Mouse (Mus musculus): ENCODE results near the gene Fut9. TPM values are rescaled to one million over a fixed set of nuclear protein-coding genes. Genes with fewer than 3 reads are reported as not detected.

Fut9 gene
- polyA plus RNA-seq, 1 experiment from 2014 or later: 2.6 TPM

GRCm38 (mm10) chr4:25741553-25741952, 58.5 kb downstream of the Fut9 start:
- no peaks in the 10 kb centered on the region for H3K4me1 ChIP-seq
- H3K27me3 ChIP-seq (ENCODE audit: low read depth, poor library complexity, severe bottlenecking): no peaks in the 10 kb centered on the region
- H3K27ac ChIP-seq (replicated peaks): no peak overlapping the region
- DNase-seq (ENCODE audit: low spot score): no peak
- 75% methylated on average over 5 of the region's 5 CpGs for WGBS
- H3K9me3 ChIP-seq (replicated peaks): no peaks in the 10 kb centered on the region
- no peaks in the 10 kb centered on the region for H3K36me3 ChIP-seq
- H3K4me3 ChIP-seq: no peak overlapping the region

- no peak overlapping the region for H3K27ac ChIP-seq (replicated peaks)
- no peaks in the 10 kb centered on the region for H3K4me1 ChIP-seq
- WGBS: 90% methylated on average over 4 of the region's 4 CpGs
- no peaks in the 10 kb centered on the region for H3K36me3 ChIP-seq
- no peaks in the 10 kb centered on the region for H3K27me3 ChIP-seq (ENCODE audit: low read depth, poor library complexity, severe bottlenecking)
- DNase-seq (ENCODE audit: low spot score): no peak
- H3K4me3 ChIP-seq: no peak overlapping the region
- H3K9me3 ChIP-seq (replicated peaks): no peaks in the 10 kb centered on the region
Measured at GRCm38 (mm10) chr4:25738782-25739181, 61.3 kb downstream of the Fut9 start.

DNA sequence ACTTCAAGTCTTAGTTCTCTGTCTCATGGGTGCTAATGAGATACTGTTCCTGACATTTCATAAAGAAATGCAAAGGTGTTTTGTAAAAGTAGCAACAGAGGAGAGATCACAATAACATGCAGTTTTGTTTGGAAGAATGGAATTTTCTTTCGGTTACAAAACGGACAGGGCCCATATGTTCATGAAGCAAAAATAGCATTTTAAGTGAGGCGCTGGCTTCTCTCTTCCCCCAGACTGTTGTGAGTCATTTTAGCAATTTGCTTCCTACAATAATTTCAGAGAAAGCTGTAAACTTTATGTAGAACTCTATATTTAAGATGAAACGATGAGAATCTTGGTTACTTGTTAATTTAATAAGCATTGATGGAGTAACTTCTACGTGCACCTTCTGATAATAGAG, 78.5 kb downstream of the Fut9 start:
- Histone ChIP-seq H3K4me3 (no peak overlapping the region), H3K27me3 (ENCODE audit: low read depth, poor library complexity, severe bottlenecking) (no peaks in the 10 kb centered on the region), H3K36me3 (no peaks in the 10 kb centered on the region), H3K9me3 (replicated peaks) (no peaks in the 10 kb centered on the region), H3K27ac (replicated peaks) (no peak overlapping the region), H3K4me1 (no peaks in the 10 kb centered on the region)
- WGBS: 91% methylated on average over 5 of the region's 5 CpGs
- DNase-seq (ENCODE audit: low spot score): no peak

DNA sequence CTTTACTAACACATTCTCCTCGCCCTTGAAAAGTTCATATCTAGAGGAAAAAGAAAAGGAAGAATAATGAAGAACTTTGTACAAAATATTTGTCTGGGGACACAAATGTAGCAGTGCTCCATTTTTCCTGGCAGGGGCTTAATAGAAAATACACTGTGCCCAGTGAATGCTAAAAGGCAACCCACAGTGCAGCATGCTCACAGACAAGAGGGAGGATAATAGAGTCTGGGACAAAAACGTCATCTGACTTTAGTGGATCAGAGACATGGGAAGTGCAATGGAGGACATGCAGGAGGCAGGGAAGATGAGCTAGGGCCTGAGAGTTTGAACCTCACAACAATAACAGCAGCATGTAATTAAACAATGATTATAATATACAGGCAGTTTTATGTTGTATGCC, 86.1 kb downstream of the Fut9 start:
- Histone ChIP-seq H3K4me3 (no peak overlapping the region), H3K9me3 (replicated peaks) (peaks cover 7% of the 10 kb centered on the region; the same call in 1 of the 2 replicates), H3K4me1 (no peaks in the 10 kb centered on the region), H3K27me3 (ENCODE audit: low read depth, poor library complexity, severe bottlenecking) (no peaks in the 10 kb centered on the region), H3K27ac (replicated peaks) (no peak overlapping the region), H3K36me3 (no peaks in the 10 kb centered on the region)
- no peak for DNase-seq (ENCODE audit: low spot score)
- WGBS: 74% methylated on average over 2 of the region's 2 CpGs

GRCm38 (mm10) chr4:25684976-25685375, 115.1 kb downstream of the Fut9 start:
- Histone ChIP-seq H3K4me3 (no peak overlapping the region), H3K9me3 (replicated peaks) (no peaks in the 10 kb centered on the region), H3K27me3 (ENCODE audit: low read depth, poor library complexity, severe bottlenecking) (no peaks in the 10 kb centered on the region), H3K36me3 (no peaks in the 10 kb centered on the region), H3K4me1 (no peaks in the 10 kb centered on the region), H3K27ac (replicated peaks) (no peak overlapping the region)
- DNase-seq (ENCODE audit: low spot score): no peak
- WGBS: 90% methylated on average over 3 of the region's 3 CpGs

DNA sequence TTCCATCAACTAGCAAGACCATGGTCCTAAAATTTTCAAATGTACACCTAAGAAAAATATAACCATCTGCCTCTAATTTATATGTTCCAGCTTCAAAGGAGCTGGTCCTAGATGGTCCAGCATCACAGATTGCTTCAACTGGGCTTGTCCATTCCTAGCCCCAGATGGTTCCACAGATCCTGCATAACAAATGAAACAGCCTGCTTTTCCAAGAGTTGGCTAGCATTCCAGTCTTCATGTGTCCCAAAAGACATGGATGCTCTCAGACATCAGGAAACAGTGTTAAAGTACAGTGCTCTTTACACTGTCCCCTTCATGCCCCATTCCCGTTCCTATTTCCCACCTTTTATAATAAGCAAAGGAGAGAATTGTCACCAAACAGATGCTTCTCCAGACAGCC, 135.8 kb downstream of the Fut9 start:
- Histone ChIP-seq H3K27ac (replicated peaks) (no peak overlapping the region), H3K4me1 (no peaks in the 10 kb centered on the region), H3K36me3 (no peaks in the 10 kb centered on the region), H3K9me3 (replicated peaks) (no peaks in the 10 kb centered on the region), H3K4me3 (no peak overlapping the region), H3K27me3 (ENCODE audit: low read depth, poor library complexity, severe bottlenecking) (no peaks in the 10 kb centered on the region)
- DNase-seq (ENCODE audit: low spot score): no peak
- 78% methylated on average over 1 of the region's 1 CpGs for WGBS

DNA sequence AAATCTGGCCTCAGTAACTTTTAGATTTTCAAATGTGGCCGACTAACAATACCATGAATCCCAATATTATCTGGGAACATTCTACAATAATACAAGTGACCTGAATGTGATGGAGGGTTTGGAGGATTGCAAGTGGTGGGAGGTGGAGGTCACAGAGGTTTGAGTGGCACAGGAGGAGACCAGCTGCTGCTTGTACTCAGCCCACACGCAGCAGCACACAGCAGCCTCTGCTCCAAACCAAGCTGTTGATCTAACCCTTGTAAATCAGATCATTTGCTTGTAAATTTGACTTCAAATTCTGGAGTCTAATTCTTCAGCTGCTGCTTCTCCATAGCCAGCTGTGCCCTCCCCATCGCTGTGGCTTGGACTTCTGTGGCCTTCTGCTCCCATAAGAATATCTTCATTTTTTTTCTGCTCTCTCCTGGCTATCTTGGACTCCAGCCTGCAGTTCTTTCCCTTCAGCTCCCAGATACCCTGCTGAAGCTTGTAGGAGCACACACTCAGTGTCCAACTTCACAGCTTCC, 138.8 kb downstream of the Fut9 start:
- WGBS: 90% methylated on average over 3 of the region's 3 CpGs
- no peaks in the 10 kb centered on the region for H3K36me3 ChIP-seq
- H3K4me3 ChIP-seq: no peak overlapping the region
- no peak for DNase-seq (ENCODE audit: low spot score)
- no peaks in the 10 kb centered on the region for H3K27me3 ChIP-seq (ENCODE audit: low read depth, poor library complexity, severe bottlenecking)
- H3K4me1 ChIP-seq: no peaks in the 10 kb centered on the region
- no peak overlapping the region for H3K27ac ChIP-seq (replicated peaks)
- no peaks in the 10 kb centered on the region for H3K9me3 ChIP-seq (replicated peaks)

DNA sequence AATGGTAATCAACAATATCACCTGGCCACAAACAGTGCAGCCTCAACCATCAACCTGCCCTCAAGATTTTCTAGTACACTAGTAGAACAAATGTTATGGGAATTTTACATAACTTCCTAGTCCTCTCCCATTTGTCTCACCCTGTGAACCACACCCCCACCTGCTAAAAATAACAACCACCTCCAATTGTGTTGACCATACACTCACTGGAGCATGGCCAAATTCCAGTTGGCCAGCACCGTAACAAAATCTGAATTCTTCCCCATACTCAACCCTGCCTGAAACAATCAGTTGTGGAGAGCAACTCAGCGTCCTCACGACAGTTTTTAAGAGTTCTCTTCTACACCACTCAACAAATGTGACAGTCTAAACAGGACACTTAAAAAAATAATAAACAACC, 141.3 kb downstream of the Fut9 start:
- DNase-seq (ENCODE audit: low spot score): no peak
- H3K36me3 ChIP-seq: no peaks in the 10 kb centered on the region
- H3K27me3 ChIP-seq (ENCODE audit: low read depth, poor library complexity, severe bottlenecking): no peaks in the 10 kb centered on the region
- no peak overlapping the region for H3K27ac ChIP-seq (replicated peaks)
- H3K4me1 ChIP-seq: no peaks in the 10 kb centered on the region
- no peak overlapping the region for H3K4me3 ChIP-seq
- WGBS: 79% methylated on average over 3 of the region's 3 CpGs
- no peaks in the 10 kb centered on the region for H3K9me3 ChIP-seq (replicated peaks)

GRCm38 (mm10) chr4:25651902-25652301, 148.1 kb downstream of the Fut9 start:
- Histone ChIP-seq H3K4me1 (no peaks in the 10 kb centered on the region), H3K9me3 (replicated peaks) (no peaks in the 10 kb centered on the region), H3K4me3 (no peak overlapping the region), H3K27me3 (ENCODE audit: low read depth, poor library complexity, severe bottlenecking) (no peaks in the 10 kb centered on the region), H3K27ac (replicated peaks) (no peak overlapping the region), H3K36me3 (no peaks in the 10 kb centered on the region)
- no peak for DNase-seq (ENCODE audit: low spot score)
- WGBS: 75% methylated on average over 3 of the region's 3 CpGs

- 85% methylated on average over 2 of the region's 2 CpGs for WGBS
- H3K27me3 ChIP-seq (ENCODE audit: low read depth, poor library complexity, severe bottlenecking): no peaks in the 10 kb centered on the region
- no peak overlapping the region for H3K27ac ChIP-seq (replicated peaks)
Measured at GRCm38 (mm10) chr4:25648107-25648506, 151.9 kb downstream of the Fut9 start.

DNA sequence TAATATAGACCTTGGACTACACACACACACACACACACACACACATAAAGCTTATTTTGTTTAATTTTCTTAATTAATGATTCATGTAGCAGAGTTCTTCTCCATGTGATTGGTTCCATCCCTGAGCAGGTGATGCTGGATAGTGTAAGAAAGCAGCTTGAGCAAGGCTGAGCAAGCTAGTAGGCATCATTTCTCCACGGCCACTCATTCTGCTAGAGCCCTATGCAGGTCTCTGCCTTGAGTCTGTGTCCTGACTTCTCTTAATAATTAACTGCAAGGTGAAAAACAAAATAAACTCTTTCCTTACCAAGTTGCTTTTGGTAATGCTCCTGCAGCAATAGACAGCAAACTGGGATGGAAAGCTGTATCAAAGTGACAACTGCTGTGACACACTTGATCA, 152.5 kb downstream of the Fut9 start:
- Histone ChIP-seq H3K27ac (replicated peaks) (no peak overlapping the region), H3K36me3 (no peaks in the 10 kb centered on the region), H3K27me3 (ENCODE audit: low read depth, poor library complexity, severe bottlenecking) (no peaks in the 10 kb centered on the region), H3K9me3 (replicated peaks) (no peaks in the 10 kb centered on the region), H3K4me1 (no peaks in the 10 kb centered on the region), H3K4me3 (no peak overlapping the region)
- DNase-seq (ENCODE audit: low spot score): no peak
- 97% methylated on average over 1 of the region's 1 CpGs for WGBS

More at GRCm38 (mm10) chr4:25648107-25648506, 151.9 kb downstream of the Fut9 start:
- Histone ChIP-seq H3K4me1 (no peaks in the 10 kb centered on the region), H3K4me3 (no peak overlapping the region), H3K36me3 (no peaks in the 10 kb centered on the region), H3K9me3 (replicated peaks) (no peaks in the 10 kb centered on the region)
- DNase-seq (ENCODE audit: low spot score): no peak

DNA sequence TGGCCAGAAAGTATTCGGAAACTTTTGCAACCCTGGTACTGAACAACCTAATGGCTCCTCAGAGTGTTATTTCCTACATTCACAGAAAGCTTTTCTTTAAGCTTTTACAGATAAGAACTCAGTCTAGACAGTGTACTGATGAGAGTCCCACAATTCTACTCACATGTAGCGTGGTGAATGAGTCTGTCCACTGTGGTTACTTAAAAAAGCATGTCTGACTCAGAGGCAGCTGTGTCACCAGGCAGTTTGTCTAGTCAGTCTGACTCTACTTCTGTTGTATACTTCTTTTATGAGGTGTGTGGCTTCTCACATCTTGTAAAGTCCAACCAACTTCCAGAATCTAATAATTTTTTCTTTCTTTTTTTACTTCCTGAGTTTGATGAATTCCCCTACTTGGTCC, 154.5 kb downstream of the Fut9 start:
- Histone ChIP-seq H3K27me3 (ENCODE audit: low read depth, poor library complexity, severe bottlenecking) (no peaks in the 10 kb centered on the region), H3K27ac (replicated peaks) (no peak overlapping the region), H3K9me3 (replicated peaks) (no peaks in the 10 kb centered on the region), H3K4me1 (no peaks in the 10 kb centered on the region), H3K36me3 (no peaks in the 10 kb centered on the region), H3K4me3 (no peak overlapping the region)
- 86% methylated on average over 2 of the region's 2 CpGs for WGBS
- no peak for DNase-seq (ENCODE audit: low spot score)

- no peaks in the 10 kb centered on the region for H3K27me3 ChIP-seq (ENCODE audit: low read depth, poor library complexity, severe bottlenecking)
- H3K27ac ChIP-seq (replicated peaks): no peak overlapping the region
- WGBS: 89% methylated on average over 4 of the region's 4 CpGs
- DNase-seq (ENCODE audit: low spot score): no peak
- no peaks in the 10 kb centered on the region for H3K9me3 ChIP-seq (replicated peaks)
- H3K4me1 ChIP-seq: no peaks in the 10 kb centered on the region
- no peak overlapping the region for H3K4me3 ChIP-seq
- H3K36me3 ChIP-seq: no peaks in the 10 kb centered on the region
Measured at GRCm38 (mm10) chr4:25641993-25642392, 158.1 kb downstream of the Fut9 start.

GRCm38 (mm10) chr4:25633262-25633661, 166.8 kb downstream of the Fut9 start:
- Histone ChIP-seq H3K27ac (replicated peaks) (no peak overlapping the region), H3K4me1 (peaks cover 3% of the 10 kb centered on the region; the same call in 1 of the 2 replicates), H3K9me3 (replicated peaks) (no peaks in the 10 kb centered on the region), H3K36me3 (no peaks in the 10 kb centered on the region), H3K27me3 (ENCODE audit: low read depth, poor library complexity, severe bottlenecking) (no peaks in the 10 kb centered on the region), H3K4me3 (no peak overlapping the region)
- DNase-seq (ENCODE audit: low spot score): no peak
- 83% methylated on average over 2 of the region's 2 CpGs for WGBS
